Mouse (Mus musculus): ENCODE measurements around the gene Cd200r2.

DNA sequence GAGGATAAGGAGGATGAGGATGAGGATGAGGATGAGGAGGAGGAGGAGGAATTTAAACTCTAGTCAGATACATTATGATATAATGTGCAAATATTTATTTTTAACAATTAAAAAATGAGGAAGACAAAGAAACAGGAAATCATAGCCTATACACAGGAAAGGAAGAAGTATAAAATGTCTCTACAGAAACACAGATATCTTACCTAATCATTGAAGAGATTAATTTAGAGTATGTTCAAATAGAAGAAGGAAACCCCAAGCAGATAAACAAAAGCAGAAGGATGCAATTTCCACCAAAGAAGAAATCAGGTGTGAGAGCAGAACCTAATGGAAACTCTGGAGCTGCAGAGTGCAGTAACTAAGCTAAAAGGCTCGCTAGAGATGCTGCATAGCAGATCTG is 48.9 kb upstream of the Cd200r2 start:
- TF ChIP-seq GATA1 (IDR thresholded peaks at IDR 0.05; ENCODE audit: low read length) (no peak), TAL1 (IDR thresholded peaks at IDR 0.05; ENCODE audit: low read length) (no peak)
